Mouse (Mus musculus): ENCODE results near the gene Slc22a2.

DNA sequence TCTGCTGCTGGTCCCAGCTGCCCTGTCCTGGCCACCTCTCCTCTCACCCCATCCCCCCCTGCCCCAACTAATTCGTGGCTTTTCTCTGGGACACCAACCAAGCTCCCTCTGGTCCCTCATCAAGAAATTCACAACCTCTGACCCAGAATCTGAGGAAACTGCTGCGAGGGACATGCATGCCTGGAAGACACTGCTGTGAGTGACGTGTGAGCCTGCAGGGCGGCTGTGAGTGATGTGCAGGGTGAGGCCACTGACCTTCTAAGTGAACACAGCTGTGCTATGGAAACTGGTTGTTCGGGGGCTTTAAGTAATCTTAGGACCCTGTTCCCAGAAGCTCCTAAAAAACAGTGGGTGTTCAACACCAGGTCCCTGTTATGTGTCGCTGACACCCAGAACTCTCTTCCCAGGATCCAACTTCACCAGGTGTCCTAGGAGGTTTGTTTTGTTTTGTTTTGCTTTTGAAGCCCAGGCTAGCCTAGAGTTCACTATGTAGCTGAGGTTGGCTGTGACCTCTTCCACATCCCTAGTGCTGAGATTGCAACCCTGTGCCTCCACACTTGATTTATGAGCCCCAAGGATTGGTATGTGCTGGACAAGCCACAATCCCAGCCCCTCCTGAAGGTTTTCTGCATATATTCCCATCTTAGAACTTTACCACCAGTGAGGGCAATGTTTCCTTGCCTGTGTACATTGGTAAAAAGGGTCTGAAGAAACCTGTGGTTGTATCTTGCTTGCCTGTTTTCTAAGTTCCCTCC, 47.2 kb downstream of the Slc22a2 start:
- TF ChIP-seq POLR2A (IDR thresholded peaks at IDR 0.05; ENCODE audit: borderline replicate concordance, extremely low read depth, low read depth, low read length): no peak
- no peak for TF ChIP-seq CTCF (IDR thresholded peaks at IDR 0.05; ENCODE audit: insufficient read depth, low read length)
